Mouse (Mus musculus) embryonic facial prominence, embryonic 10.5 days (tissue): ENCODE data around the gene Spx. TPM values are rescaled to one million over a fixed set of nuclear protein-coding genes. Genes with fewer than 3 reads are reported as not detected.

Experiments
- DNase-seq: peaks from one replicate; pipeline ENCODE4 v3.0.0-alpha.2; 2017; ENCODE audit warnings: low spot score
- H3K27ac ChIP-seq: fragments of 300-500 bp; sonication (generic); replicated peaks from 2 replicates; pipeline ENCODE4 v1.5.1; 2016; ENCODE audit warnings: mild to moderate bottlenecking
- H3K27me3 ChIP-seq: fragments of 300-500 bp; sonication (generic); replicated peaks from 2 replicates; pipeline ENCODE4 v1.6.1; 2016; ENCODE audit warnings: low read depth, mild to moderate bottlenecking; ENCODE audit not compliant: poor library complexity, severe bottlenecking
- H3K36me3 ChIP-seq: fragments of 300-500 bp; sonication (generic); replicated peaks from 2 replicates; pipeline ENCODE4 v1.6.1; 2016; ENCODE audit warnings: mild to moderate bottlenecking, moderate library complexity
- H3K4me1 ChIP-seq: fragments of 300-500 bp; sonication (generic); 2 replicates; pipeline ENCODE4 v1.6.1; 2016
- H3K4me3 ChIP-seq: fragments of 300-500 bp; sonication (generic); 2 replicates; pipeline ENCODE4 v1.5.1; 2016; ENCODE audit warnings: mild to moderate bottlenecking, moderate library complexity
- H3K9me3 ChIP-seq: fragments of 300-500 bp; sonication (generic); 2 replicates; pipeline ENCODE4 v1.6.1; 2016; ENCODE audit warnings: mild to moderate bottlenecking
- WGBS: fragments of 180-500 bp; shearing (Covaris S2); methylation state at CpG from one replicate; pipeline ENCODE4 v1.1.7; 2016; 5-methylcytosine and 5-hydroxymethylcytosine counted together
- polyA plus RNA-seq: library from polyadenylated mRNA; unstranded; fragments of >200 nt; fragmentation: Nextera tagmentation; extraction: Ambion mirVana; gene quantifications from 2 replicates; pipeline ENCODE4 v1.2.1, GENCODE M21; 2016

The Spx gene
- polyA plus RNA-seq, 1 experiment from 2014 or later, result 1.1 TPM

DNA sequence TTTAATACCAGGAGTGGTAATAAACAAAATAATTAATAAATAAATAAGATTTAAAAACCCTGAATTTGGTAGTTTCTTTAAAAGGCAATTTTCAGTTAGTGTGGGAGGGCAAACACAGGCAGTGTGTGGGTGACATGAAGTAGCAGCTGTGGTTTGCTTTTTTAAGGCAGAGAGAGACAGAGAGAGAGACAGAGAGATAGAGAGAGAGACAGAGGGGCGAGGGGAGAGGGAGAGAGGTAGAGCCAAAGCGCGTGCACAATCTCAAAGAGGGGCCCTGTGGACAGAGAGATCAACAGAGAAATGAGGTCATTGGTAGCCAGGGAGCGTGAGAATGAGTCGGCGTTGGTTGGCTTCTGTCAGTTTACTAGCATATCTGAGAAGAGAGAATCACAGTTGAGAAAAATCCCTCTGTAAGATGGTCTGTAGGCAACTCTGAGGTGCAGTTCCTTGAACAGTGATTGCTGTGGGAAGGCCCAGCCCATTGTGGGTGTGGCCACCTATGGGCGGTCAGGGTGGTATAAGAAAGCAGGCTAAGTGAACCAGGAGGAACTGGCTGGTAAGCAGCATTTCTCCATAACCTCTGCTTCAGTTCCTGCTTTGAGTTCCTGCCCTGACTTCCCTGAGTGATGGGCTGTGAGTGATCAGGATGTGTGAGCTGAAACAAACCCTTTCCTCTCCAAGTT, 42.2 kb downstream of the Spx start:
- H3K36me3 ChIP-seq, result no peaks in the 10 kb centered on the region
- no peak overlapping the region for H3K27ac ChIP-seq
- H3K27me3 ChIP-seq, result no peaks in the 10 kb centered on the region
- no peak overlapping the region for H3K4me3 ChIP-seq
- 0 out of 2 replicates have a peak, but pooled peaks cover 3% of the 10 kb centered on the region for H3K4me1 ChIP-seq
- H3K9me3 ChIP-seq, result no peaks in the 10 kb centered on the region
- DNase-seq, result no peak
- WGBS, result 76% methylated on average over 7 of the region's 7 CpGs

DNA sequence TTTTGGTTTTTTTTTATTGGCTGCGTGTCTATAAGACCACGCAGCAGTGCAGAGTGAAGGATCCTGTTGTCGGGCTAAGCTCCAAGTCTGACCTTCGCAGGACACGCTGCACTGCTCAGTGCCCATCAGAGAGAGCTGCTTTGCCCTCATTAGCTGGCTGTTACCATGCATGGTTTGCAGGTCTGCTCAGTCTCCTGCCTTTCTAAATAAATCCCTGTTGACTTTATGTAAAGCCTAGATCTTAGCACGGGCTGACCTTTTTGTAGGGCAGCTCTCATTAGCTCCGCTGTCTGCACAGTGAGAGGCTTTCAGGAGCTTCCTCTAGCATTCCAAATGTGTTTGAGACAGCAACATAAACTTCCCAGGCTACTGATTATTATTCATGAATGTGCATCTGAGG, 44.8 kb downstream of the Spx start:
- no peak for DNase-seq
- WGBS, result 61% methylated on average over 7 of the region's 7 CpGs
- Histone ChIP-seq H3K4me3 (no peak overlapping the region), H3K9me3 (no peaks in the 10 kb centered on the region), H3K36me3 (no peaks in the 10 kb centered on the region), H3K27ac (no peak overlapping the region), H3K4me1 (0 out of 2 replicates have a peak, but pooled peaks cover 3% of the 10 kb centered on the region), H3K27me3 (no peaks in the 10 kb centered on the region)

DNA sequence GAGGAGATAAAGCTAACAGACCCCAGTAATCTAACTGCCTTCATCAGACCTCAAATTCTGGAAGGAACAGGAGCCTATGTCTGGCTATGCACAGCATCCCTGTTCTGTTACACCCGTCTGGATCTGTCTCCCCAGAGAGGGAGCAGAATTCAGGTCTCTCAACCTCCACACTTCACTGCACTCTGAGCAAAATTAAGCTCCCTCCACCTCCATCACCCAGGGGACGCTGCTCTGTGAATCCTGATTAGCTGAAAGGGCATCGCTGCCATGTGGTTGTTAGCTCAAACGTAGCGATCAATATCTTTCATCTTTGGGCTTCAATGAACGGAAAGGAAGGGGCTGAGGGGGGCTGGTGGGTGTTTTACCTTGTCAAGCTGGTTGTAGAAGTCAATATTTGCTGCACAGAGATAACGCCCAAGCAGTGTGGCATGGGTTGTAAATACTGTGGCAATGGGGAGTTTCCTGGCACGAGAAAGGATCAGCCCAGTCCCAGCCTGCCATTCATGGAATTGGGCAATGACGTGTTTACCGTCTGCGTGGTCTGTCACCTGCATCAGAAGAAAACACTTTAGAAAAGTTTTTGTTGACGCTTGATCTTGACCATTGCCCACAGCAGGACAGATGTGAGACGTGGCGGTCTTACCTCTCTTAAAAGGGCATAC, 45.9 kb downstream of the Spx start:
- 0 out of 2 replicates have a peak, but pooled peaks cover 3% of the 10 kb centered on the region for H3K4me1 ChIP-seq
- no peaks in the 10 kb centered on the region for H3K36me3 ChIP-seq
- no peak overlapping the region for H3K27ac ChIP-seq
- H3K27me3 ChIP-seq, result no peaks in the 10 kb centered on the region
- 81% methylated on average over 14 of the region's 14 CpGs for WGBS
- no peaks in the 10 kb centered on the region for H3K9me3 ChIP-seq
- no peak overlapping the region for H3K4me3 ChIP-seq
- DNase-seq, result no peak

DNA sequence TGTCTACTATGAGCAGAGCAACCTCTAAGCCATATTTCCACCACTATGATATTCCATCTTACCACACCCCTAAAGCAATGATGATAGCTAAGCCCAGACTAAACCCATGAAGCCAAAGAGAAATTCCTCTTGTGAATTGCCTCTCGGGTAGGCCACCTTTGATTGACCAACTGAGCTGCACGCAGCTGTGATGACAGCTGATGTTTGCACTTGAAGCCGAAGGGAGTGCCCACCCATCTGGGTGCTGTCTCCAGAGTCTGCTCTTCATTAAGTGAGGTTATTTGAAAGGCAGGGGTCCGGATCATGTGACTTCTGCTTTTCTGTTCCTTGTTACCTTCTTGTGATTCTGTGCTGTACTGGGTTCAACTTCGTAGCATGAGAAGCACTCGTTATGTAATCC, 49.0 kb downstream of the Spx start:
- Histone ChIP-seq H3K4me1 (0 out of 2 replicates have a peak, but pooled peaks cover 3% of the 10 kb centered on the region), H3K9me3 (no peaks in the 10 kb centered on the region), H3K27ac (no peak overlapping the region), H3K27me3 (no peaks in the 10 kb centered on the region), H3K36me3 (no peaks in the 10 kb centered on the region), H3K4me3 (no peak overlapping the region)
- WGBS, result 61% methylated on average over 6 of the region's 6 CpGs
- no peak for DNase-seq

Other genes starting within 250 kb of the Spx start
- gene Slco1a6, start 204.9 kb upstream of the Spx start, polyA plus RNA-seq, result not detected in 2 replicates
- gene Iapp, start 115.0 kb upstream of the Spx start, polyA plus RNA-seq, result 0.24 TPM in 1 of 2 replicates, not detected in the other
- 0.35 and 0.51 TPM in 2 replicates for gene Slco1a5, start 90.5 kb upstream of the Spx start, polyA plus RNA-seq
- 17.4 and 20.6 TPM in 2 replicates for gene Pyroxd1, start 67.8 kb upstream of the Spx start, polyA plus RNA-seq
- gene Recql, start 26.4 kb upstream of the Spx start, polyA plus RNA-seq, result 34.3 and 37.4 TPM in 2 replicates
- 120 and 126 TPM in 2 replicates for gene Golt1b, start 26.2 kb upstream of the Spx start, polyA plus RNA-seq
- not detected in 2 replicates for gene Gys2, start 59.7 kb downstream of the Spx start, polyA plus RNA-seq
- 545 and 577 TPM in 2 replicates for gene Ldhb, start 94.5 kb downstream of the Spx start, polyA plus RNA-seq
- 0.59 and 1.00 TPM in 2 replicates for gene Kcnj8, start 158.2 kb downstream of the Spx start, polyA plus RNA-seq